Mouse (Mus musculus) intestine, embryonic 15.5 days (tissue): ENCODE data around the gene Cyb561d1. TPM values are rescaled to one million over a fixed set of nuclear protein-coding genes. Genes with fewer than 3 reads are reported as not detected.

Experiments used
- ATAC-seq: fragments of 200-750 bp; cut with Nextera tagmentation; 2 replicates; pipeline ENCODE4 v1.8.0; 2017; ENCODE audit warnings: moderate TSS enrichment, moderate library complexity
- H3K27ac ChIP-seq: fragments of 300-500 bp; sonication (generic); 2 replicates; pipeline ENCODE4 v1.5.1; 2015; ENCODE audit warnings: mild to moderate bottlenecking, inconsistent platforms
- H3K27me3 ChIP-seq: fragments of 300-500 bp; sonication (generic); replicated peaks from 2 replicates; pipeline ENCODE4 v1.6.1; 2015; ENCODE audit warnings: inconsistent platforms
- H3K36me3 ChIP-seq: fragments of 300-500 bp; sonication (generic); 2 replicates; pipeline ENCODE4 v1.6.1; 2015; ENCODE audit warnings: inconsistent platforms
- H3K4me1 ChIP-seq: fragments of 300-500 bp; sonication (generic); replicated peaks from 2 replicates; pipeline ENCODE4 v1.6.1; 2015; ENCODE audit warnings: inconsistent platforms
- H3K4me2 ChIP-seq: fragments of 300-500 bp; sonication (generic); replicated peaks from 2 replicates; pipeline ENCODE4 v1.6.1; 2015; ENCODE audit warnings: mild to moderate bottlenecking, inconsistent platforms
- H3K4me3 ChIP-seq: fragments of 300-500 bp; sonication (generic); replicated peaks from 2 replicates; pipeline ENCODE4 v1.5.1; 2015; ENCODE audit warnings: inconsistent platforms
- H3K9ac ChIP-seq: fragments of 300-500 bp; sonication (generic); 2 replicates; pipeline ENCODE4 v1.6.1; 2015; ENCODE audit warnings: inconsistent platforms
- H3K9me3 ChIP-seq: fragments of 300-500 bp; sonication (generic); 2 replicates; pipeline ENCODE4 v1.6.1; 2016; ENCODE audit warnings: inconsistent platforms
- WGBS: fragments of 180-500 bp; shearing (Covaris S2); methylation state at CpG from one replicate; pipeline ENCODE4 v1.1.7; 2015; 5-methylcytosine and 5-hydroxymethylcytosine counted together
- polyA plus RNA-seq: library from polyadenylated mRNA; unstranded; fragments of >200 nt; fragmentation: Nextera tagmentation; extraction: Ambion mirVana; gene quantifications from 2 replicates; pipeline ENCODE4 v1.2.1, GENCODE M21; 2015

The Cyb561d1 gene
- polyA plus RNA-seq, 1 experiment from 2014 or later, result 3.6 TPM

GRCm38 (mm10) chr3:108147386-108148235 is 53.4 kb downstream of the Cyb561d1 start:
- ATAC-seq, result peak; percentile 59
- Histone ChIP-seq H3K4me3 (no peak overlapping the region), H3K27ac (no peak overlapping the region), H3K4me2 (peak overlapping the region; percentile 2; the same call in 1 of the 2 replicates), H3K4me1 (peaks cover 4% of the 10 kb centered on the region; the same call in 1 of the 2 replicates), H3K27me3 (no peaks in the 10 kb centered on the region), H3K9me3 (no peaks in the 10 kb centered on the region), H3K9ac (no peak overlapping the region), H3K36me3 (no peaks in the 10 kb centered on the region)
- 66% methylated on average over 11 of the region's 11 CpGs for WGBS

- no peak for ATAC-seq
- WGBS, result 51% methylated on average over 5 of the region's 5 CpGs
- Histone ChIP-seq H3K27me3 (no peaks in the 10 kb centered on the region), H3K27ac (peak overlapping the region; percentile 93; the same call in 1 of the 2 replicates), H3K4me1 (peaks cover 4% of the 10 kb centered on the region; the same call in 1 of the 2 replicates), H3K36me3 (no peaks in the 10 kb centered on the region), H3K4me3 (peak overlapping the region; percentile 98), H3K4me2 (peak overlapping the region; percentile 76), H3K9ac (peak overlapping the region; percentile 95), H3K9me3 (no peaks in the 10 kb centered on the region)
Observed at GRCm38 (mm10) chr3:108146671-108147070, 54.3 kb downstream of the Cyb561d1 start.

Other genes starting within 250 kb of the Cyb561d1 start
- gene Gstm3, start 231.9 kb downstream of the Cyb561d1 start, polyA plus RNA-seq, result 153 and 154 TPM in 2 replicates
- gene Gstm2, start 214.8 kb downstream of the Cyb561d1 start, polyA plus RNA-seq, result 184 and 198 TPM in 2 replicates
- gene Gstm1, start 183.2 kb downstream of the Cyb561d1 start, polyA plus RNA-seq, result 335 and 425 TPM in 2 replicates
- gene Gstm4, start 156.3 kb downstream of the Cyb561d1 start, polyA plus RNA-seq, result 33.0 and 33.9 TPM in 2 replicates
- gene Ampd2, start 114.6 kb downstream of the Cyb561d1 start, polyA plus RNA-seq, result 49.9 and 53.6 TPM in 2 replicates
- 1.9 and 2.8 TPM in 2 replicates for gene Gnat2, start 108.4 kb downstream of the Cyb561d1 start, polyA plus RNA-seq
- 165 and 183 TPM in 2 replicates for gene Gnai3, start 55.1 kb downstream of the Cyb561d1 start, polyA plus RNA-seq
- 0.15 and 0.21 TPM in 2 replicates for gene Gpr61, start 46.3 kb downstream of the Cyb561d1 start, polyA plus RNA-seq
- gene Amigo1, start 14.9 kb downstream of the Cyb561d1 start, polyA plus RNA-seq, result 3.9 and 4.4 TPM in 2 replicates
- 10.9 and 11.3 TPM in 2 replicates for gene Atxn7l2, start 9.7 kb upstream of the Cyb561d1 start, polyA plus RNA-seq
- gene Sypl2, start 25.4 kb upstream of the Cyb561d1 start, polyA plus RNA-seq, result 0.21 and 0.27 TPM in 2 replicates
- 271 and 291 TPM in 2 replicates for gene Psma5, start 55.7 kb upstream of the Cyb561d1 start, polyA plus RNA-seq
- 9.4 and 10.4 TPM in 2 replicates for gene Sort1, start 82.9 kb upstream of the Cyb561d1 start, polyA plus RNA-seq
- not detected in 2 replicates for gene Mybphl, start 163.7 kb upstream of the Cyb561d1 start, polyA plus RNA-seq
- gene Psrc1, start 182.6 kb upstream of the Cyb561d1 start, polyA plus RNA-seq, result 28.8 and 30.3 TPM in 2 replicates
- 3.2 and 6.1 TPM in 2 replicates for gene Celsr2, start 214.3 kb upstream of the Cyb561d1 start, polyA plus RNA-seq
- 145 and 150 TPM in 2 replicates for gene Sars, start 244.0 kb upstream of the Cyb561d1 start, polyA plus RNA-seq